Mouse (Mus musculus) T-helper 2 cell (primary cell): ENCODE data around the gene Gm6793.

Experiments
- in situ Hi-C: fragments of 300-600 bp; cut with MboI, MseI; formaldehyde crosslinking; loops from one replicate; pipeline ENCODE4 v1.15.1; 2025; ENCODE audit warnings: high pct_unique_total_duplicates

Gene Gm6793

DNA sequence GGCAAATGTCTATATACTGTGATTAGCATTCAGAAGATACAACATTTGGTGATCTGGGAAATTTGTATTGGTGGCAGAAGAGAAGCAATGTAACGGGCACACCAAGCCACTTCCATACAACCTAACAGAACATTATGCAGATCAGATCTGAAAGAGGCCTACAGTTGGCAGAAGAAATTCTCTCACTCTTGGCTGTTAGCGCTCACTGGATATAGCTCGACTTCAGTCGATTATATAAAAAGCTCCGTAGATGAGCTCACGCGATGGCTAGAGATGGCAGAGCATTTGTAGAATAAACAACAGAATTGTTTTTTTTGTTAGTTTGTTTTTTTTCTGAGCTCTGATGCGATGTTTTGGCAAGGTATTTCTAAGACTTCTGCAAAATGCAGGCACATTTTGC, 23.6 kb downstream of the Gm6793 start:
- in situ Hi-C loops: loop anchor here (5.0 kb wide), 1 partner anchor 49 kb away; the partner anchor contains the start of gene Gabarapl2

GRCm38 (mm10) chr8:111989911-111990310, 24.9 kb downstream of the Gm6793 start:
- in situ Hi-C loops: loop anchor here (5.0 kb wide), 1 partner anchor 48 kb away; the partner anchor contains the start of gene Gabarapl2

- in situ Hi-C loops: no loop called here
These were observed 30.3 kb downstream of the Gm6793 start for GRCm38 (mm10) chr8:111984511-111984910.

DNA sequence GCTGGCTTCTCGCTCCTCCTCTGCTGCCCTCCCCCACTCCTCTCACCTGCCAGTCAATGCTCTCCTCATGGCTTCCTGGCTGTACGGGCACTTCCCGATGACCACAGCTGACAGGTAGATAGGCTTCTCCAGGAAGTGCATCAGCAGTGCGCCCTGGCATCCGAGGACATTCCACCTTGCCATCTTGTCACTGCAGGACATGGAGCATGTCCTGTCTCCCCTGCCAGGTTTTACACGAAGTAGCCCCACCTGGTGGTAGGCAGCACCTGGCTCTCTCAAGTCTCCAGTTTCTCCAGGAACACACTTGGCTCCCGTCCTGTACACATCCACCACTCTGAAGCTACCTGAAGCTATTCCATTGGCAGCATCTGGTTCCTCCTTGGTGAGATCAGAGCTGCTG, 32.7 kb downstream of the Gm6793 start:
- in situ Hi-C loops: no loop called here

GRCm38 (mm10) chr8:111978147-111978546, 36.7 kb downstream of the Gm6793 start:
- in situ Hi-C loops: no loop called here

DNA sequence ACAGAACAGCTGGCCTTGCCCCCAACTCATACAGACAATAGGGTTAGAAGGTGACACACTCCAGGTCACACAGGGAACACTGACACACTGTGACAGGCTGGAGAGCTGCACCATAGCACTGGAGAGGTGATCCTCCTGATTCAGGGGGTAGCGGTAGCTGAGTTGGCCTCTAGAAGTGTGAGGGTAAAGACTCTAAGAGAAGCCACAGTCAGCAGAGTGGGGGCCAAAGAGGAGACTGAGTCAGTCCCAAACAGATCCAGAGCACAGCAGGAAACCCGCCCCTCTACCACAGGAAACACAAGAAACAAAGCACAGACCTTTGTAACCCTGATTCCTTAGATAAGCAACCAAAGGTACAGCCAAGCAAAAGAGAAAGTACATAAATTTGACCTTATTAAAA, 38.5 kb downstream of the Gm6793 start:
- in situ Hi-C loops: no loop called here

GRCm38 (mm10) chr8:111975706-111976105, 39.1 kb downstream of the Gm6793 start:
- in situ Hi-C loops: no loop called here

DNA sequence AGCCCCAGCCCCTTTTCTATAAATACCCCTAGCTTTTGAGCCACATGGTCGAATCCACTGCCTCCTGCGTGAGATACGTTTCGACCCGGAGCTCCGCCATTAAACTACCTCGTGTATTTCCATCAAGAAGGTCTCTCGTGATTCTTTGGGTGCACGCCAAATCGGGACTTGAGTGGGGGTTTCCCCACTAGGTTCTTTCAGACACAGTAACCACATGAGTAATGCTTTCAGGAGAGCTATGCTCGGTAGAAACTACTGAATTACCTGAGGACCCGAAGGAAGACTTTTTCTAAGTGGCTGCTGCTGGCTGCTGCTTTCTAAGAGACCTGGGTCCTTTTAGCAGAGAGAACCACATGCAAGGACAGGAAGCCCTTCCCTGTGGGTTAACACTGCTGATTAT, 40.7 kb downstream of the Gm6793 start:
- in situ Hi-C loops: no loop called here

DNA sequence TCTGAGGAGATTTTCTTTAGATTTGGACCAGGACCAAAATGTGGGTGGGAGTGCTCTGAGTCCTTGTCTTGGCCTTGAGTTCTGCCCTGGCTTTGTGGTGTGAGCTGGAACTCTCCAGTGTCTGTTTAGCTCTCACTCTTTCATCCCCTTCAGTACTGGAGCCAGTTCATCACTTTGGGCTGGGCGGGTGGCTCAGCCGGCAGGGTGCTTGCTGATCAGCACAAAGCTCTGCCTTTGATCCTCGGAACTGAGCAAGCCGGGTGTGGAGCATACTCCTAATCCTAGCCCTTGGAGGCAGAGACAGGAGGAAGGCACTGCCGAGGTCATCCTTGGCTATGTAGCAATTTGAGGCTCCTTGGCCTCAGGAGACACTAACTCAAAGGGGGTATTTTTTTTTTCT, 45.8 kb downstream of the Gm6793 start:
- in situ Hi-C loops: no loop called here

DNA sequence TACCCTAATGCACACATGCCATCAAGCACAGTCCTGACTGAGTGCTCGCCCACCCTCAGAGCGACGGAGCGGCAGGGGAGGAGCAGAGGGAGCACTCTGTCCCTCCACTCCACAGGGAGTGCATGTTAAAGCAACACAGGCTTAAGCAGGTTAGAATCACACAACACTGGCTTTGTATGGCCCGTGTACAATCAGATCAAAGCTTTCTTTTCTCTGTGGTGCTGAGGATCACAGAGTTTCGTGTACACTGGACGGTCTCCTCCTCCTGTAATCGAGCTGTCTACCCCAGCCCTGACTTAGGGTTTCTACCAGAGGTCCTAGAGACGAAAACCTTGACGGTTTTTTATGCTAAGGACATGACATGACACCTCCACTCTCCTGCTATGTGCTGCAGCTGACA, 46.3 kb downstream of the Gm6793 start:
- in situ Hi-C loops: no loop called here

DNA sequence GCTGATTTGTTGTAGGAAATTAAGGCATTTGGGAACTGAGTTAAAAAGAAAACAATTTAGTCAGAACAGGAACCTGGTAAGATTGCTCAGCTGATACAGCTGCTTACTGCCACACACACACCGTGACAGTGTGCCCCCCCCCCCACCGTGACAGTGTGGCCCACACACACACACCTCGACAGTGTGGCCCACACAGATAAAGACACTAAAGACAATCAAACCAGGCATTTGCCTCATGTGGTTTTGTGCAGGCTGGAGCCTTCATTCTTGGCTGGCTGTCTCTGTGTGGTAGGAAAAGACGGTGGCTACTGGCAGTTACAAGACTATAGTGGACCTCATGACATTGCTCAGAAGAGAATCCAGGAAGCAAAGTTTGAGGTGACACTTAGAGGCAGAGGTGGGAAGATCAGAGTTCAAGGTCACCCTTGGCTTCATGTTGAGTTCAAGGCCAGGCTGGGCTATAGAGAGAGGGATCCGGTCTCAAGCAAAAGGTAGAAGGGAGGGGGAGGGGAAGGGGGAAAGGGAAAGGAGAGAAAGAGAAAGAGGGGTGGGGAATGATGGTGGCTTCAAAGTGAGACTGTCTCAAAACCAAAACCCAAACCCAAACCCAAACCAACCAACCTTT, 47.5 kb downstream of the Gm6793 start:
- in situ Hi-C loops: no loop called here

GRCm38 (mm10) chr8:111964849-111965561, 49.8 kb downstream of the Gm6793 start:
- in situ Hi-C loops: no loop called here

DNA sequence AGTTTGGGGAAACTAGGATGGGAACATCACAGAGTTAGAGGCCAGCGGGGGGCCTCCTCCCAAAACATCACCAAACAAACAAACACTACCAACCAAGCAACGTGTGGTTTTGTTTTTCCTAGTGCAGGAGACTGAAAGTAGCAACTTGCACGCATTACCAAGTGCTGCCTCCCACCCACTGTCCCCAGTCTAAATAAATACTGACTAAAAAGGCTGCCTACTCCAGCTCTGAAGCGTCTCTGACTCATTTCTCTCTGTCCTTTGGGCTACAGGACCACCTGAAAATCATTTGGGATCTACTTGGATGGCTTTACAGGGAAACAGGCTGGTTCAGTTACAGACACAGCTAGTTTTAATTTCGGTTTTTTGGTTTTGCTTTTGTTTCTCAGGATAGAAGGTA, 50.5 kb downstream of the Gm6793 start:
- in situ Hi-C loops: no loop called here

DNA sequence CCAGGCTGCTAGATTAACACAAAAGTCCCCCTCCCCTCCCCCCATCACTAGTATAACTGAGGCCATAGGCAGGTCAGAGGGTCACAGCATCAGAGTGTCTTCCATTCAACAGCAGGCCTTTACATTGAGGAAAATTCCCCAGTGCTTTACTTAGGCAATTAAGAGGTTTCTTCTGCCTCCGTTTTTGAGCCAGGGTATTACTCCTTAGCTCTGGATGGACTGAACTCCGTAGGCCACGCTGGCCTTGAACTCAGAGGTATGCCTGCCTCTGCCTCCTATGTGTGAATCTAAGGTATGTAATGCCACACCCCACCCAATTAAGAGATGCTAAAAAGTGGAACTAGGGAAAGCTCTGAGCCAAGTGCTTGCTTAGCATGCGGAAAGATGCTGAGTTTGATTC, 51.3 kb downstream of the Gm6793 start:
- in situ Hi-C loops: no loop called here
